Mouse (Mus musculus): ENCODE data around the gene Gm45808. TPM values are rescaled to one million over a fixed set of nuclear protein-coding genes. Genes with fewer than 3 reads are reported as not detected.

Gene Gm45808
- polyA plus RNA-seq, 1 experiment from 2014 or later: not detected

- ATAC-seq (ENCODE audit: insufficient read depth, low FRiP score): peak; percentile 34; the same call in 1 of the 2 replicates
- 18% methylated on average over 16 of the region's 16 CpGs for WGBS
- H3K4me3 ChIP-seq (replicated peaks; ENCODE audit: low read length): no peak overlapping the region
- H3K9ac ChIP-seq (ENCODE audit: low read length): no peak overlapping the region
- H3K27me3 ChIP-seq (ENCODE audit: control insufficient read depth, insufficient read depth, low read length): no peaks in the 10 kb centered on the region
- H3K4me1 ChIP-seq (ENCODE audit: control insufficient read depth, insufficient read depth, low read length): no peaks in the 10 kb centered on the region; the same call in none of the 2 replicates
- H3K36me3 ChIP-seq (ENCODE audit: control insufficient read depth, insufficient read depth, low read length): no peaks in the 10 kb centered on the region
- no peaks in the 10 kb centered on the region for H3K9me3 ChIP-seq (replicated peaks; ENCODE audit: control insufficient read depth, low read length)
- peak overlapping the region; percentile 41 for H3K27ac ChIP-seq (ENCODE audit: low read length)
- peak overlapping the region; percentile 20 for H3K4me2 ChIP-seq (ENCODE audit: low read depth, low read length)
Measured at GRCm38 (mm10) chr7:45515436-45515835, 28.8 kb upstream of the Gm45808 start.

- Histone ChIP-seq H3K27me3 (ENCODE audit: control insufficient read depth, insufficient read depth, low read length) (no peaks in the 10 kb centered on the region), H3K4me3 (replicated peaks; ENCODE audit: low read length) (no peak overlapping the region), H3K36me3 (ENCODE audit: control insufficient read depth, insufficient read depth, low read length) (no peaks in the 10 kb centered on the region), H3K4me2 (ENCODE audit: low read depth, low read length) (no peak overlapping the region), H3K9ac (ENCODE audit: low read length) (no peak overlapping the region), H3K9me3 (replicated peaks; ENCODE audit: control insufficient read depth, low read length) (no peaks in the 10 kb centered on the region), H3K27ac (ENCODE audit: low read length) (no peak overlapping the region), H3K4me1 (ENCODE audit: control insufficient read depth, insufficient read depth, low read length) (peaks cover 3% of the 10 kb centered on the region)
- 81% methylated on average over 7 of the region's 7 CpGs for WGBS
- ATAC-seq (ENCODE audit: insufficient read depth, low FRiP score): no peak
Measured at GRCm38 (mm10) chr7:45514411-45514810, 27.8 kb upstream of the Gm45808 start.

GRCm38 (mm10) chr7:45509912-45510787 lies 23.5 kb upstream of the Gm45808 start, which contains the start of gene Nucb1:
Gene Nucb1 (minus strand): TSS chr7:45510406.
- Histone ChIP-seq H3K36me3 (ENCODE audit: control insufficient read depth, insufficient read depth, low read length) (no peaks in the 10 kb centered on the region), H3K9me3 (replicated peaks; ENCODE audit: control insufficient read depth, low read length) (no peaks in the 10 kb centered on the region), H3K4me2 (ENCODE audit: low read depth, low read length) (peak within 1 kb of the TSS; percentile 98), H3K27ac (ENCODE audit: low read length) (peak within 1 kb of the TSS; percentile 96), H3K9ac (ENCODE audit: low read length) (peak within 1 kb of the TSS; percentile 87), H3K4me3 (replicated peaks; ENCODE audit: low read length) (peak within 1 kb of the TSS; percentile 86), H3K27me3 (ENCODE audit: control insufficient read depth, insufficient read depth, low read length) (no peaks in the 10 kb centered on the region), H3K4me1 (ENCODE audit: control insufficient read depth, insufficient read depth, low read length) (peaks cover 23% of the 10 kb centered on the region)
- peak; percentile 93 for ATAC-seq (ENCODE audit: insufficient read depth, low FRiP score)
- under 1% methylated on average over 44 of the region's 44 CpGs for WGBS

GRCm38 (mm10) chr7:45509181-45509882 lies 22.7 kb upstream of the Gm45808 start:
- Histone ChIP-seq H3K9me3 (replicated peaks; ENCODE audit: control insufficient read depth, low read length) (no peaks in the 10 kb centered on the region), H3K4me1 (ENCODE audit: control insufficient read depth, insufficient read depth, low read length) (peaks cover 23% of the 10 kb centered on the region), H3K4me2 (ENCODE audit: low read depth, low read length) (peak overlapping the region; percentile 98), H3K36me3 (ENCODE audit: control insufficient read depth, insufficient read depth, low read length) (no peaks in the 10 kb centered on the region), H3K27ac (ENCODE audit: low read length) (peak overlapping the region; percentile 96), H3K27me3 (ENCODE audit: control insufficient read depth, insufficient read depth, low read length) (no peaks in the 10 kb centered on the region), H3K4me3 (replicated peaks; ENCODE audit: low read length) (peak overlapping the region; percentile 86), H3K9ac (ENCODE audit: low read length) (peak overlapping the region; percentile 87)
- 22% methylated on average over 19 of the region's 19 CpGs for WGBS
- ATAC-seq (ENCODE audit: insufficient read depth, low FRiP score): 0 out of 2 replicates have a peak, but pooled peaks have one; percentile 4

GRCm38 (mm10) chr7:45508561-45508960 lies 21.9 kb upstream of the Gm45808 start:
- Histone ChIP-seq H3K9ac (ENCODE audit: low read length) (peak overlapping the region; percentile 87; the same call in 1 of the 2 replicates), H3K27me3 (ENCODE audit: control insufficient read depth, insufficient read depth, low read length) (no peaks in the 10 kb centered on the region), H3K36me3 (ENCODE audit: control insufficient read depth, insufficient read depth, low read length) (no peaks in the 10 kb centered on the region), H3K27ac (ENCODE audit: low read length) (peak overlapping the region; percentile 36), H3K4me1 (ENCODE audit: control insufficient read depth, insufficient read depth, low read length) (peaks cover 23% of the 10 kb centered on the region), H3K4me3 (replicated peaks; ENCODE audit: low read length) (peak overlapping the region; percentile 86), H3K4me2 (ENCODE audit: low read depth, low read length) (peak overlapping the region; percentile 98), H3K9me3 (replicated peaks; ENCODE audit: control insufficient read depth, low read length) (no peaks in the 10 kb centered on the region)
- ATAC-seq (ENCODE audit: insufficient read depth, low FRiP score): no peak
- 83% methylated on average over 6 of the region's 6 CpGs for WGBS

GRCm38 (mm10) chr7:45507583-45507982 lies 21.0 kb upstream of the Gm45808 start:
- no peak overlapping the region for H3K27ac ChIP-seq (ENCODE audit: low read length)
- no peak overlapping the region for H3K9ac ChIP-seq (ENCODE audit: low read length)
- H3K4me1 ChIP-seq (ENCODE audit: control insufficient read depth, insufficient read depth, low read length): peaks cover 23% of the 10 kb centered on the region
- 81% methylated on average over 6 of the region's 6 CpGs for WGBS
- H3K4me2 ChIP-seq (ENCODE audit: low read depth, low read length): no peak overlapping the region
- no peaks in the 10 kb centered on the region for H3K9me3 ChIP-seq (replicated peaks; ENCODE audit: control insufficient read depth, low read length)
- ATAC-seq (ENCODE audit: insufficient read depth, low FRiP score): 0 out of 2 replicates have a peak, but pooled peaks have one; percentile 19
- H3K27me3 ChIP-seq (ENCODE audit: control insufficient read depth, insufficient read depth, low read length): no peaks in the 10 kb centered on the region
- no peak overlapping the region for H3K4me3 ChIP-seq (replicated peaks; ENCODE audit: low read length)
- no peaks in the 10 kb centered on the region for H3K36me3 ChIP-seq (ENCODE audit: control insufficient read depth, insufficient read depth, low read length)

- no peak overlapping the region for H3K9ac ChIP-seq (ENCODE audit: low read length)
- H3K4me3 ChIP-seq (replicated peaks; ENCODE audit: low read length): no peak overlapping the region
- no peaks in the 10 kb centered on the region for H3K27me3 ChIP-seq (ENCODE audit: control insufficient read depth, insufficient read depth, low read length)
- H3K4me2 ChIP-seq (ENCODE audit: low read depth, low read length): no peak overlapping the region
- ATAC-seq (ENCODE audit: insufficient read depth, low FRiP score): no peak
- H3K9me3 ChIP-seq (replicated peaks; ENCODE audit: control insufficient read depth, low read length): no peaks in the 10 kb centered on the region
- H3K36me3 ChIP-seq (ENCODE audit: control insufficient read depth, insufficient read depth, low read length): peaks cover 25% of the 10 kb centered on the region; the same call in 1 of the 2 replicates
- 95% methylated on average over 6 of the region's 6 CpGs for WGBS
- H3K4me1 ChIP-seq (ENCODE audit: control insufficient read depth, insufficient read depth, low read length): no peaks in the 10 kb centered on the region
- H3K27ac ChIP-seq (ENCODE audit: low read length): no peak overlapping the region
Measured at GRCm38 (mm10) chr7:45498427-45498826, 11.8 kb upstream of the Gm45808 start.

GRCm38 (mm10) chr7:45494548-45494947 lies 7.9 kb upstream of the Gm45808 start:
- Histone ChIP-seq H3K27me3 (ENCODE audit: control insufficient read depth, insufficient read depth, low read length) (no peaks in the 10 kb centered on the region), H3K4me3 (replicated peaks; ENCODE audit: low read length) (no peak overlapping the region), H3K27ac (ENCODE audit: low read length) (no peak overlapping the region), H3K4me1 (ENCODE audit: control insufficient read depth, insufficient read depth, low read length) (peaks cover 13% of the 10 kb centered on the region), H3K36me3 (ENCODE audit: control insufficient read depth, insufficient read depth, low read length) (peaks cover 28% of the 10 kb centered on the region; the same call in 1 of the 2 replicates), H3K4me2 (ENCODE audit: low read depth, low read length) (no peak overlapping the region), H3K9me3 (replicated peaks; ENCODE audit: control insufficient read depth, low read length) (no peaks in the 10 kb centered on the region), H3K9ac (ENCODE audit: low read length) (no peak overlapping the region)
- no peak for ATAC-seq (ENCODE audit: insufficient read depth, low FRiP score)
- WGBS: 84% methylated on average over 9 of the region's 9 CpGs

- no peak for ATAC-seq (ENCODE audit: insufficient read depth, low FRiP score)
- no peak overlapping the region for H3K9ac ChIP-seq (ENCODE audit: low read length)
- H3K4me1 ChIP-seq (ENCODE audit: control insufficient read depth, insufficient read depth, low read length): peaks cover 13% of the 10 kb centered on the region
- peaks cover 19% of the 10 kb centered on the region; the same call in 1 of the 2 replicates for H3K36me3 ChIP-seq (ENCODE audit: control insufficient read depth, insufficient read depth, low read length)
- H3K4me3 ChIP-seq (replicated peaks; ENCODE audit: low read length): no peak overlapping the region
- no peaks in the 10 kb centered on the region for H3K27me3 ChIP-seq (ENCODE audit: control insufficient read depth, insufficient read depth, low read length)
- WGBS: 87% methylated on average over 5 of the region's 5 CpGs
- no peak overlapping the region for H3K4me2 ChIP-seq (ENCODE audit: low read depth, low read length)
- H3K27ac ChIP-seq (ENCODE audit: low read length): peak overlapping the region; percentile 8; the same call in 1 of the 2 replicates
- no peaks in the 10 kb centered on the region for H3K9me3 ChIP-seq (replicated peaks; ENCODE audit: control insufficient read depth, low read length)
Measured at GRCm38 (mm10) chr7:45492951-45493350, 6.3 kb upstream of the Gm45808 start.

Measured in stomach, embryonic 16.5 days (tissue).